Mouse (Mus musculus): Measurements from ENCODE around the gene Ccnj.

The Ccnj gene

DNA sequence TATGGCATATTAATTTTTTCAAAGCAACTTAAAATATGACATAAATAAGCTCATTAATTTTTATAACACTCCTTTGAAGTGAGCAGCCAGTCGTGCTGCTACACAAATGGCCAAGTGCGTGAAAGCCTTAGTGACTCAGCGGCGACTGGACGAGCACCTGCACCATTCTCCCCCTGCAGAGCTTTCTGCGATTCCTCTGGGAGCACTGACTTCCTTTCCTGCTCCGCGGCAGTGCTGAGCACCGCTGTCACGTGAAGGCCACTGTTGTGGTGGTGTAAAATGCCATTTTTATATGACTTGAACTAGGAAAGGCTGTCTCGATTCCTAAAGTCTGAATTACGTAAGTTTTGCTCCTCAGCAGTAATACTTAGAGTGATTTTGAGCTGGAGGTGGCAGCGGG, 10.5 kb downstream of the Ccnj start:
- no peak for DNase-seq (ENCODE audit: low spot score)

DNA sequence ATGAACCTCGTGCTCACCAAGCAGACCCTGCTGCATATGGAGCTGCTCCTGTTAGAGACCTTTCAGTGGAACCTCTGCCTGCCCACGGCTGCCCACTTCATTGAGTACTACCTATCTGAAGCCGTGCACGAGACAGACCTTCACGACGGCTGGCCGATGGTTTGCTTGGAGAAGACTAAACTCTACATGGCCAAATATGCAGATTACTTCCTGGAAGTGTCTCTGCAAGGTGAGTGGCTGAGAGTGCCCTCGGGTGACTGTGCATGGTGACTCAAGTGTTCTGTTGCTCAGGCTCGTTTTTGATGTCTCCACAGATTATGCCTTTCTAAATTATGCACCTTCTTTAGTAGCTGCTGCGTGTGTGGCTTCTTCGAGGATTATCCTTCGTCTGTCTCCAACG, 13.7 kb downstream of the Ccnj start:
- DNase-seq (ENCODE audit: low spot score), result no peak

DNA sequence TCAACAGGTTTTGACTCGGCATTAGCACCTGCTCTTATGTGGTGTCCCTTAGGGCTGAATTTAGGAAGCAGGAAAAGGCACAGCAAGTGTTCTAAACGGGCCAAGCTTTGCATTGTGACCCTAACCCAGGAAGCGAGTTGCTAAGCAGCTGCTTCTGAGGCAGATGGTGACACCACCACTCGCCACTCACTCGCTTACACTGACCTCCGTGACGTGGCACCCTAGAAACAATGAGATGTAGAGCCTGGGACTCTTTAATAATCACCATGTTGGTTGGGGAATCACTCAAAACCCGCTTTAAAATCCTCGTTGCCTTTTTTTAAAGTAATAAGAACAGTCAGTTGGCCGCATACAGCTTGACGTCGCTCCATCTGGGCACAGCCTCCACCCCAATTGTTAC, 18.3 kb downstream of the Ccnj start:
- no peak for DNase-seq (ENCODE audit: low spot score)

GRCm38 (mm10) chr19:40859555-40859954, 28.5 kb downstream of the Ccnj start:
- DNase-seq (ENCODE audit: low spot score), result no peak

GRCm38 (mm10) chr19:40868284-40868683, 37.2 kb downstream of the Ccnj start:
- no peak for DNase-seq (ENCODE audit: low spot score)

- no peak for DNase-seq (ENCODE audit: low spot score)
These were observed 38.5 kb downstream of the Ccnj start for GRCm38 (mm10) chr19:40869425-40870105.

GRCm38 (mm10) chr19:40872955-40873665, 42.0 kb downstream of the Ccnj start:
- no peak for DNase-seq (ENCODE audit: low spot score)

DNA sequence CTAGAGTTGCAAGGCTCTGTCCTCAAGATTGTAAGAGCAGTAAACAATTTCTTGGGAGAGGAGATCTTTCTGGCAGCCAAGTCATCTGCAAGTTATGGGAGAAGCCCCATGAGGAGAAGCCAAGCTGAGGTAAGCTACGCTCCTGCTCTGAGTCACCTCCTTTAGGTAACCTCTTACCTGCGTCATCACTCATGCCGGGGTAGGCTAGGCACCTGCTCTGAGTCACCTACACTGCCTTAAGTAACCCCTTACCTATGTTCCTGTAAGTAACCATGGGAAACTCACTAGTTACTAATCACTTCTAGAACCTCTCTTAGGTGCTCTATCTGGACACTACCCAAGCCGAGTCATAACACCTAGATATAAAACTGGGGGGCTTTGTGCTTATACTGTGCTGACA, 50.6 kb downstream of the Ccnj start:
- no peak for DNase-seq (ENCODE audit: low spot score)

GRCm38 (mm10) chr19:40888887-40889286, 57.8 kb downstream of the Ccnj start:
- DNase-seq (ENCODE audit: low spot score), result no peak

DNA sequence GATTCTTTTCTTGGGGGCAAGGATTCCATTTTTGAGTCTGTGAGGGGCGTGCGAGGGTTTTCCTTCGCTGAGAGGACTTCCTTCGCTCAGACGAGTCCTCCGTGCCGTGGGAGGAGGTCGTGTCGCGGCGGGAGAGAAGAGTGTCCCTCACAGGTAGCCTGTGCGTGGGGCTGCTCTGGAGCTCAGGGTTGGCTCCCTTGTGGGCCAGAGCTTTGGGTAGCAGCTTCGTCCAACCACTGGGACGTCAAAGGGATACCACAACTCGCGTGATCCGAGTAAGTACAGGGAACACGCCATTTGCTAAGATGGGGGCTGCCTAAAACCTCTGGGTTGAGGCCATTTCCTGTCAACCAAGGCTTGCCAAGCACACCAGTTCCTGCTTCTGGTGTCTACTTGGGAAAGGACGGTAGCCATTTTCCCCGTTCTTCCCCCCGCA, 63.0 kb downstream of the Ccnj start:
- DNase-seq (ENCODE audit: low spot score), result no peak

DNA sequence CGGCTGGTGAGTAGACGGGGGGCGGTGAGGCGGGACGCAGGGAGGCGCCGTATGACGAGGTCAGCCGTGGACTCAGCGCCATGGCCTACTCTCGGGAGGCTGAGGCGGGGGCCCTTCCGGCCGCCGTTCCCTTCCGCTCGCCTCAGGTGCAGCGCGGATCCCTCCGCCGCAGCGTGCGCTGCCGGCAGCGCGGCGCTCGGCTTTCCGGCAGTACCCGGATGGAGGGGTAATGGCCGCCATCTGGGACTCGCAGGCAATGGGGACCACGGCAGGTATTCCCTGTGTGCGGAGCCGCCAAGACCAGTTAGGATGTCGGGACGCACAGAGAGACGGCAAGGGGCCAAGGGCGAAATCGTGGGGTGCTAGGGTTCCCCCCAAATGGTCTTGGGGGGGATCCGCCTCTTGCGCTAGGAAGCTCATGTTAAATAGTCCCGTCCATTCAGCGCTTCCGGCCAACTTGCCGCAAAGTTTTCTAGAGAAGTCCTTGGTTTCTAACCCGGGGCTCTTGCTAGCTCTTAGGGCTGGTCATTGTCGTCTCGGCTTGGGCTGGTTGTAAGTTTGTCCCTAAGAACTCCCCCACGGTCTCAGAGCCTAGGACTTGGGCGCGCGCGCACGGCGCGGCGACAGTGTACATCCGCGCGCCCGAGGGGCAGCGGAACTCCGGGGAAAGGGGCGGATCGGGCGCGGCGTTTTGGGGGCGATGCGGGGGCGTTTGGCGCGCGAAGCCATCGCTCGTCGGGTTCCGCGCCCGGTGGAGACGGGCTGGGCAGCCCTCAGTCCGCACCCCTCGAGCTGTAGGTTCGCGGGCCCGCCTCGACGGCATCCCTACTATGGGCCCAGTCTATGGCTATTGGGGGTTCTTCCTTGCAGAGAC, 63.7 kb downstream of the Ccnj start, which contains the start of gene Zfp518a:
Zfp518a (plus strand) TSS at position 187 of the 874 bp plus-strand sequence.
- no peak for DNase-seq (ENCODE audit: low spot score)

DNA sequence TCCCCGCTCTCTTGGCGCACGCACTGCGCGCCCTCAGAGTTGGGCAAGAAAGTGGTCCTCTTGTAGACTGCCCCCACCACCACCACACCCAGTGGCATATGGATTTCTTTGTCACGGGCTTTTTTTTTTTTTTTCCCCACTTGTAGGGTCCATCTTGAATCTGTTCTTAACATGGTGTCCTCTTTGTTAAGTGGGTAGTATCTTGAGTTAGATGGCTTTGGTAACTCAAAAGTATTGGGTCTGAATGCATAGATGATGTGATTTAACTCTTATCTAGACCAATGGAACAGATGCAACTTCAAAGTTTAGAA, 64.3 kb downstream of the Ccnj start:
- DNase-seq (ENCODE audit: low spot score), result no peak

Data from MN1 (cell line).